ENCODE assay signal across 8 mouse cellular contexts in genomic region chr10:75451036-75451786, GRCm38 (mm10). TPM values are rescaled to one million over a fixed set of nuclear protein-coding genes. Genes with fewer than 3 reads are reported as not detected.
DNase-seq lines count a peak whose midpoint lies in the region; ATAC-seq and TF ChIP-seq lines count a peak whose summit lies in the region.

No protein-coding gene starts in this region.

- no peak overlapping the region for H3K4me3 ChIP-seq in forebrain, embryonic 13.5 days
- H3K4me3 ChIP-seq in liver, adult 2 months (ENCODE audit: insufficient read depth, low read depth, low read length): no peak overlapping the region
- H3K4me3 ChIP-seq in neural tube, embryonic 15.5 days (replicated peaks): no peak overlapping the region

- H3K36me3 ChIP-seq in forebrain, embryonic 13.5 days (ENCODE audit: poor library complexity, severe bottlenecking): no peaks in the 10 kb centered on the region
- no peaks in the 10 kb centered on the region for H3K36me3 ChIP-seq in liver, adult 2 months (ENCODE audit: control insufficient read depth, insufficient read depth, low read length)
- H3K36me3 ChIP-seq in neural tube, embryonic 15.5 days: no peaks in the 10 kb centered on the region

- WGBS in forebrain, embryonic 13.5 days: 25% methylated on average over 10 of the region's 10 CpGs
- 44% methylated on average over 10 of the region's 10 CpGs for WGBS in liver, adult 2 months
- WGBS in neural tube, embryonic 15.5 days: 34% methylated on average over 10 of the region's 10 CpGs

- H3K4me2 ChIP-seq in forebrain, embryonic 13.5 days: no peak overlapping the region
- no peak overlapping the region for H3K4me2 ChIP-seq in neural tube, embryonic 15.5 days

- no peak for TF ChIP-seq CTCF in liver, adult 2 months (IDR thresholded peaks at IDR 0.05; ENCODE audit: low read depth, low read length)

- DNase-seq in Muller cell, postnatal 12 days (ENCODE audit: inconsistent ontology term): peak; percentile 90
- DNase-seq in adrenal gland, postnatal 14 days: peak; percentile 81
- peak; percentile 79 for DNase-seq in heart, postnatal 4 days
- DNase-seq in liver, adult 2 months (ENCODE audit: extremely low read depth, low read depth, low spot score): peak; percentile 53
- no peak for DNase-seq in spleen, postnatal 14 days (ENCODE audit: low spot score in 2 of 2)

- H3K4me1 ChIP-seq in forebrain, embryonic 13.5 days: peaks cover 12% of the 10 kb centered on the region
- peaks cover 12% of the 10 kb centered on the region for H3K4me1 ChIP-seq in liver, adult 2 months (ENCODE audit: control insufficient read depth, insufficient read depth, low read length)
- peaks cover 16% of the 10 kb centered on the region for H3K4me1 ChIP-seq in neural tube, embryonic 15.5 days

- no peak for TF ChIP-seq POLR2A in liver, adult 2 months (IDR thresholded peaks at IDR 0.05; ENCODE audit: extremely low read depth, insufficient read depth, low read length)

- no peaks in the 10 kb centered on the region for H3K27me3 ChIP-seq in forebrain, embryonic 13.5 days
- no peaks in the 10 kb centered on the region for H3K27me3 ChIP-seq in liver, adult 2 months (ENCODE audit: control insufficient read depth, insufficient read depth, low read length)
- H3K27me3 ChIP-seq in neural tube, embryonic 15.5 days (replicated peaks): no peaks in the 10 kb centered on the region

- H3K27ac ChIP-seq in forebrain, embryonic 13.5 days: peak overlapping the region; percentile 32; the same call in 1 of the 2 replicates
- H3K27ac ChIP-seq in liver, adult 2 months (replicated peaks; ENCODE audit: insufficient read depth, low read depth, low read length): peak overlapping the region; percentile 27
- H3K27ac ChIP-seq in neural tube, embryonic 15.5 days (replicated peaks): peak overlapping the region; percentile 7

- H3K9ac ChIP-seq in forebrain, embryonic 13.5 days: no peak overlapping the region
- H3K9ac ChIP-seq in liver, adult 2 months (ENCODE audit: low read depth, low read length): no peak overlapping the region
- H3K9ac ChIP-seq in neural tube, embryonic 15.5 days (replicated peaks): no peak overlapping the region

- peak; percentile 55; the same call in 1 of the 2 replicates for ATAC-seq in forebrain, embryonic 13.5 days
- ATAC-seq in neural tube, embryonic 15.5 days (ENCODE audit: low FRiP score): peak; percentile 57; the same call in 1 of the 2 replicates
- no peak for ATAC-seq in granulocyte monocyte progenitor cell, adult 5-6 weeks (replicated peaks; ENCODE audit: poor library complexity, severe bottlenecking)

- no peaks in the 10 kb centered on the region for H3K79me2 ChIP-seq in liver, adult 2 months (ENCODE audit: control insufficient read depth, insufficient read depth, low read length)

- H3K9me3 ChIP-seq in forebrain, embryonic 13.5 days (replicated peaks): no peaks in the 10 kb centered on the region
- H3K9me3 ChIP-seq in neural tube, embryonic 15.5 days (replicated peaks): no peaks in the 10 kb centered on the region

RNA-seq across cellular contexts. Expression of gene Upb1, which starts 50.3 kb away (rescaled TPM):
- total RNA-seq in adrenal gland, postnatal 14 days (2021): 2.4 and 24.2 TPM in 2 replicates
- polyA plus RNA-seq in forebrain, embryonic 13.5 days (2015; fragmentation: Nextera tagmentation; extraction: Ambion mirVana): not detected in 2 replicates
- total RNA-seq in heart, postnatal 4 days (2021): under 1 TPM; 0.54 to 0.60 TPM
- 220 and 232 TPM in 2 replicates for total RNA-seq in liver, adult 2 months (2014; rRNA removed)
- polyA plus RNA-seq in liver, adult 2 months (2012; rRNA removed): 120 and 125 TPM in 2 replicates
- polyA plus RNA-seq in neural tube, embryonic 15.5 days (2015; fragmentation: Nextera tagmentation; extraction: Ambion mirVana): 0.23 and 0.51 TPM in 2 replicates
- total RNA-seq in granulocyte monocyte progenitor cell, adult 5-6 weeks (2014; fragmentation: Nextera tagmentation): not detected in 2 replicates
- total RNA-seq in granulocyte monocyte progenitor cell, adult 5-6 weeks (2017): 0.31 TPM in 1 of 2 replicates, not detected in the other

Comparison
In these comparisons a context has a peak if more than half of its experiments do, and no peak if none do; other contexts are left out.
1. DNase-seq: peak in Muller cell, postnatal 12 days (single experiment), adrenal gland, postnatal 14 days (single experiment), heart, postnatal 4 days (single experiment) and liver, adult 2 months (single experiment); none in spleen, postnatal 14 days (0 of 2).
2. Peak in every context shown above with its lines, with median percentiles within 50 percentile points of each other: H3K27ac ChIP-seq.